Mouse (Mus musculus) heart, postnatal 36 days (tissue): ENCODE data around the gene Mrpl21. TPM values are rescaled to one million over a fixed set of nuclear protein-coding genes. Genes with fewer than 3 reads are reported as not detected.

Source experiments
- DNase-seq, 2 experiments: peaks; one replicate each; pipeline ENCODE4 v3.0.0; 2021 to 2022
- intact Hi-C: fragments of 180-260 bp; cut with DNase I; formaldehyde crosslinking; loops from one replicate; pipeline ENCODE4 v1.15.1; 2025
- microRNA-seq, 2 experiments: library from miRNA; unstranded; fragments of <30 nt; microRNA quantifications; one replicate each; pipeline ENCODE4 v1.2.0; 2021; ENCODE audit warnings: borderline number of aligned reads in 2 of 2
- total RNA-seq, 2 experiments: library from RNA; stranded (reverse); gene quantifications; 2 replicates each; pipeline ENCODE4 v1.2.3; 2021

Gene Mrpl21
- total RNA-seq, 2 experiments from 2014 or later: 94.4 to 98.8 TPM

DNA sequence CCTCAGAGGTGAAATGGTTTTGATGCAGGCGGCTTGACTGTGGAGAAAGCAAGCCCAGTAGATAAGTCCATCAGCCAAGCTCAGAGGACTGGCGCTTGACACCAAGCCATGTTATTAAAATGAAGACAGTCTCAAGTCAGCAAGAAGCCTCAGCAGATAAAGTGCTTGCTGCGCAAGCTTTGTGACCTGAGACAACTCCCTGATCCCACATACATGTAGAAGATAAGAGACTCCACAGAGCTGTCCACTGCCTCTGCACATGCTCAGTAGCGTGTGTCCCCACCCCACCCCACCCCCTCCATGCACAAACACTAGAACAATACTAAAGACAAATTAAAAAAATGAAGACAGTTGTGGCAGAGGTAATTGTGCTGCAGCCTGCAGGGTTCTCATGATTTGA lies 51.8 kb downstream of the Mrpl21 start:
- DNase-seq: no peak
- intact Hi-C loops: no loop called here

DNA sequence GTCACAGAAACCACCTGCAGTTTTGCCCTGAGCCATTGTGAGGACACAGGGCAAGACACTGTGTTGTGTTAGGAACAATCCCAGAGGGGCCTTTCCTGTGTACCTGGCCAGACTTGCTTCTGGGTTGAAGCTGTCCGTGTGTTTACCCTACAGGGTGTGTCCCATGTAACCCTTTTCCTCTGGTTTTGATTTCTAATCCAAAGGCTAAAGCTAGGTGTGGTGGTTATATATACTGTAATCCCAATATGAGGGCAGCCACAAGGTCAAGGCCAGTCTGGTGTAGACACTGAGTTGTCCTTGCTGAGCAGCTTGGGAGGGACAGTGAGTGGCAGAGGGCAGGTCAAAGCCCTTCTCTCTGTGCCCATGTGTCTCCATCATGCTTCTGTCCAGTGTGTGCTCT lies 53.2 kb downstream of the Mrpl21 start:
- DNase-seq: no peak
- intact Hi-C loops: no loop called here

DNA sequence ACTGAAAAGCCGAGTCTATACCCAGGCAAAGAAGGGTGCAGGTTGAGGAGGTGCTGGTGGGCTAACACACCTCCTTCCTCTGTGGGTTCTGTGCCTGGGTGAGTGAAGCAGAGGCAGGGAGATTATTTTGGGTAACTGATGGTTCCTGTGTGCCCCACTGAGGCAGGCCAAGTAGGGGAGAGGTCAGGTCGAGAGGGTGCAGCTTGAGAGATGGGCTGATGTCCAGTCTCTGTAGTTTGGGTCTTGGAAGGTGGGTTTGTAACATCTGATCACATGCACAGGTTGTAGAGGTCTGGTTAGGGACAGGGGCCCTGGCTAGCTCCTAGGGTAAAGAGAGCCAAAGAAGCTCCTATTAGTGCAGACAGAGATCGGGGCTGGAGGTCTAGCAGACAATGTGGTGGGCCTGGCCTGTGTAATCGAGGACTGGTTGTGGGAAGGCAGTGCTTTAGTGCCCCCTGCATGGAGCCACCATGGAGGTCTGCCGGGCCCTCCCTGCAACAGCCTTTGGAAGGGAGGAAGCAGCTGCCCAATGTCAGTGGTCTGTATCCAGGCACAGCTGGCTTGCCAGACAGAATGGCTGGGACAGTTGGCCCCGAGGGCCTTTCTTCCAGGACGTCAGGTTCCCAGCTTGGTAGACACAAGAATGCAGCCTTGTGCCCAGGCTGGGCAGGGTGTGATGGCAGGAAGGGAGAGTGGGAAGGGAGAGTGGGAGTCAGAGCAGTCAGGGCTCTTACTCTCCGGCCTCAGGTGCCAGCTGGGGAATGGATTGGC lies 54.0 kb downstream of the Mrpl21 start:
- DNase-seq: no peak
- intact Hi-C loops: no loop called here

DNA sequence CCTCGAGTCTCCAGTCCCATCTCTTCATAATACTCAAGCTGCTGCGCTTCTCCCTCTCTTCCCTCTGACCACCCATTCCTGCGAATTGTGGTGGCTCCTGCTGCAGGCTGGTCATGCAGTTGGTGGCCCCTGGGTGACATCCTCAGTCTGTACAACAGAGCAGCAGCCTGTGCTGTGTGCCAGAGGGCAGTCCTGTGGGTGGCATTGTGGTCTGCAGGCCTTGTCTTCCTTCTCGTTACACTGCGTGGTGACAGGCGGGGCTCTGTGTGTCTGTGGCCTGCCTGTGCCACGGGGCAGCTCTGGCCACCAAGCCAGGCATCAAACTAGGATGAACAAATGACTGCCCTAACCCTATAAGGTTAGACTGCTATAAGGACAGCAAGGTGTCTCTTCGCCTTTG lies 56.5 kb downstream of the Mrpl21 start:
- intact Hi-C loops: no loop called here
- DNase-seq: no peak

DNA sequence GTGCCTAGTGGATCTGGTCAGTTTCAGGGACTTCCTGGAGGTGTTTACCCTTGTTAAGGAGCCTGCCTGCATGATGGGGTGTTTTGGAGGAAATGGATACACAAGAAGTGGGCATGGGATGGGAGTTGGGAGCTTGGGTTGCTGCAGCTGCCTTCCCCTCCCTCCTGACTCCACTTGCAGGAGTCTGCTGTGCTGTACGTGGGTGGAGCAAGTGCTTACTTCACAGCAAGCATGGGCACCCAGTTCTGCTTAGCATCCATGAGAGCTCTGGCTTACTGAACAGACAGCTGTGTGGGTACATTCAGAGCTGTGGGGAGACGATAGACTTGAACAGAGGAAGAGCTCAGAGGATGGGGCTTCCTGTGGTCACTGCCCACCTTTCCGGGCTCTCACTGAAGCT lies 58.3 kb downstream of the Mrpl21 start:
- intact Hi-C loops: no loop called here
- no peak for DNase-seq

Small RNAs within 50 kb of the gene (microRNA-seq; reads per million reads assigned to microRNA genes)
- 0.67 to 1.4 reads per million in 2 experiments for gene Mir6984

Other genes with a start within 250 kb of the Mrpl21 start
- 1 to 10 TPM; 3.4 to 3.5 TPM for gene Ighmbp2, start 116 bp downstream of the Mrpl21 start, total RNA-seq
- 10 to 100 TPM; 69.2 to 94.6 TPM for gene Cpt1a, start 39.4 kb downstream of the Mrpl21 start, total RNA-seq
- gene Tesmin, start 106.0 kb downstream of the Mrpl21 start, total RNA-seq: 1 to 10 TPM; 3.5 to 4.1 TPM
- not detected for gene Gal, start 131.6 kb downstream of the Mrpl21 start, total RNA-seq